Mouse (Mus musculus): ENCODE measurements around the gene Traf4.

The Traf4 gene

DNA sequence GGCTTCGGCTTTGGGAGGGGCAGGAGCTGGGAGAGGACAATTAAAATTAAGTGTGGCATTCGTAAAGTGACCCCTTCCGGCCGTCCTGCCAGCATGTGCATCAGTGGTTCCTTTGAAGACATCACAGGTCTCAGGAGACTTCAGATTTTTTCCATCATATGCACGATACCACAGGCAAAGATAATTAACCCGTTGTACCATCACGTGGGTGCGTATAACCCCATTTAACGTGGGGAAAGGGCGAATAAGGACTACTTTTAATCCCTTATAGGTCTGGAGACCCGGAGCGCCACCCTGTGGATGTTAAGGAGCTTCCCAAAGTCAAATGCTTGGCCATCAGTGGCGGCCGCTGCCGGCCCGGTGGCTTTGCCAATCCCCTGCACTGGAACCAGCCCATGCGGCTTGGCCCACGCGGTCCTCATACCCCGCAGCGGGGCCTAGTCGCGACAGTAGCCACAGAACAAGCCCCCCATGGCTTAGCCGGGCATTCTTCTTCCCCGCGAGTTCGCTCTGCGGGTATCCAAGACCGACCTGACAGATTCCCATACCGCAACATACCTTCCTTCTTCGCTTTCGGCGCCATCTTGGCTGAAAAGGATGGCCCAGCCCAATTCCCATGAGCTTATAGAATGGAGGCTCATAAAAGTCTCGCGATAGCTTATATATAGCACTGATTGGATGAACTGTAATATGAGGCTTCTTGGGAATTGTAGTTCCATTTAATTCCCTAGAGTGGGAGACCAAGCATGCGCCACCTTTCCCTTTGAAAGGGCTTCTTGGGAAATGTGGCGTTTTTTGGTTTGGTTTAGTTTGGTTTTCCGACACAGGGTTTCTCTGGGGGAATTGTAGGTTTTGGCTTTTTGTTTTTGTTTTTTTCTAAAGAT lies 17.8 kb upstream of the Traf4 start, which contains the start of gene Rpl23a:
TSS of gene Rpl23a (minus strand) at position 624 of the 884 bp plus-strand sequence.
- in situ Hi-C loops (cut with MboI, MseI), result loop anchor here (10.0 kb wide), 1 partner anchor 952 kb away; no protein-coding TSS in a partner anchor

DNA sequence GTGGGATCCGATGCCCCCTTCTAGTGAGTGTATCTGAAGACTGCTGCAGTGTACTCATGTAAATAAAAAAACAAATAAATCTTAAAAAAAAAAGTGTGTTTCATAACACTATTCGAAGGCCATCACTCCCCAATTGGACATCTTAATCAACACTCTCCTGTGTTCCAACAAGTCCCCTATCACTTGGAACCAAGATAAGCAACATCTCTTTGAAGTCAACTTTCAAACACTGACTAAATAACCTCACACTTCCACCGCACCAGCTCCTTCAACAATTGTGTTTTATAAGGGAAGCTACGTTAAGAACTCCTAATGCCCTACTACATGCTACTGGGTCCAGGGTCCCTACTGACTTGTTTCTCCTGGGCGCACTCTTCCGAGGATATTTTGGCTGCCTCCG lies 17.1 kb upstream of the Traf4 start:
- in situ Hi-C loops (cut with MboI, MseI), result loop anchor here (10.0 kb wide), 1 partner anchor 952 kb away; no protein-coding TSS in a partner anchor

DNA sequence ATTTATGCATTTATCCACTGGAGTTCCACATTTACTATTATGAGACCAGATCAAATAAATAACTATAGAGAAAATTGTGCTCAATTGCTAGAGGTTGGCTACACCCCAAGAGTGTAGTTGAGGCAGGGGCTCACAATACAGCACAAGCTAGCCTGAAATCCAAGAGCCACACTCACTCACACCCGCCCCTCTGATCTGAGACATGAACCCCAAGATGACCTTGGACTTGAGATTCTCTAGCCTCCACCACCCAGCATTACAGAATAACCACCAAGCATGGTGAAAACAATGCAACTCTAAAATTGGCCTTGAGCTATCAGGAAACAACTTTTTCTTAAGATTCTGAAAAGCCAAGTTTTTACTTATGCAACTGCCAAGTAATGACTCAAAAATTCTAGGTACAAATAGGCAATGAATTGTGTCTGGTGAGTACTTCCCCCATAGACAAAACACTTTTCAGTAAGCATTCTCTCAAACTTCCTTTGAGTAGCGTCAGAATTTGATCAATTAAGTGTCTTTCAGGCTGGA lies 16.5 kb upstream of the Traf4 start:
- in situ Hi-C loops (cut with MboI, MseI), result loop anchor here (10.0 kb wide), 1 partner anchor 953 kb away; no protein-coding TSS in a partner anchor

DNA sequence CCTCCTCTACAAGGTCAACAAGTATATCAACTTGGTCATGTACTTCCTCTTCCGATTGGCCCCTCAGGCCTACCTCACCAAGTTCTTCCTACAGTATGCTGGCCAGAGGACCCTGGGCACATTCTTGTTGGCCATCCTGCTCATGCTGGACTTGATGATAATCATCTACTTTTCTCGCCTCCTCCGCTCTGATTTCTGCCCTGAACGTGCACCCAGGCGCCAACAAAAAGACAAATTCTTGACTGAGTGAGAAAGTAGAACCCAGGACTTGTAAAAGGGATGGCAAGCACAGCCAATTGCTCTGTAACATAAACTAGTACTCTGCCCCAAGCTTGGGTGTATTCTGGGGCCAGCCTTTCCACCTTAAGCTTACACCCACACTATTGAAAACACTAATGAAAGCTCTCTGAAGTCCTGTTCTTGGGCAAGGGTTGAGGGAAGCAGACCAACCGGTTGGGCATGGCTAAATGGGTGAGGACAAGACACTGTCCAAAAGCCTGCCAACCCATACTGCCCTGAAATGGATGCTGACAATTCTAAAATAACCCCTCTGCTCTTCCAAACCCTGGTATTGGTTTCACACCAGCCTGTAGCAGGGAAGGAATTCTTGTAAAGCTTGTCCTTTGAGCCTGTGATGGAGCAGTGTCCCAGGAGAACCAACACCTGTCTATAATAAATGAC lies 14.8 kb upstream of the Traf4 start:
- in situ Hi-C loops (cut with MboI, MseI), result loop anchor here (10.0 kb wide), 1 partner anchor 955 kb away; no protein-coding TSS in a partner anchor

DNA sequence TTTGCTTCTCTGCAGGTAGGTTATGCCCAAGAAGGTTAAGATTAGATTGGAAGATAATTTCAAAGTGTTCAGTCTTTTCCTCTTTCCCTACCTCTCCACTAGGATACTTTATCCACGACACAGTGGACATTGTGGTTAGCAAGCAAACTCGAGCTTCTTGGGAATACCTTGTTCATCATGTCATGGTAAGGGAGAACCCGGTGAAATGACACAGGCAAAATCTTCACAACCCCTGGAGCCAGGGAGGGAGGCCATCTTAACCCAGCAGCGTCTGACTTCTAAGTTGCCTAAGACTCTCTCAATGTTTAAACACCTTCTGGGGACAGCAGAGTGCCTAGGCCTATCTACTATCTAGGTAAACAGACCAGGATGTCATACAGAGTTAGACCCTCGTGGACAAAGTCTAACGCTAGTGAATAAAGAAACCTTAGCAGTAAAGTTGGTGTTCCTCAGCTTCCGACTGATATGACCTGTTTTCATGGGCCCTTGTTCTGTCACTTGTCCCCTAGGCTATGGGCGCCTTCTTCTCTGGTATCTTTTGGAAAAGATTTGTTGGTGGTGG lies 14.1 kb upstream of the Traf4 start:
- in situ Hi-C loops (cut with MboI, MseI), result loop anchor here (5.0 kb wide), 1 partner anchor 63 kb away; no protein-coding TSS in a partner anchor

DNA sequence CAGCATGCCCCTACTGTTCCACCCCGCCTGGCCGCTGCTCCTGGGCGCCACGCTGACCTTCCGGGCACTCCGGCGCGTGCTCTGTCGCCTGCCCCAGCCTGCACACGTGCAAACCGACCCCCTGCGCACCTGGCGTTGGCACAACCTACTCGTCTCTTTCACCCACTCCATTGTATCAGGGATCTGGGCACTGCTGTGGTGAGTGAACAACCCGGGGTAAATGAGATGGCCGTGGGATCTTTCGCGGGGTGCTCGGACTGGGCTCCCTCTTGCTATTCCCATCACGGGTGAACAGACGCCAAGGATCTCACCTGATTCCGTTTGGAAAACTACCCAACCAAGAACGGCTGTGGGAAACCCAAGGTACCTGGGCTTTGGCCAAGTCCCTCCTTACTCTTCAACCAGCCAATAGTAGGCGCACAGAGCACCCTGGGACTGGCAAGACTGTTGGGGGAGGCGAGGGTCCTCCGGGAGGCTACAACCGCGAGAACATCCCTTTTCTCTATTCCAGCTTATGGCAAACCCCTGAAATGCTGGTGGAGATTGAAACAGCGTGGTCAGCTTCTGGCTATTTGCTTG lies 13.6 kb upstream of the Traf4 start:
- in situ Hi-C loops (cut with MboI, MseI), result loop anchor here (5.0 kb wide), 1 partner anchor 63 kb away; no protein-coding TSS in a partner anchor

DNA sequence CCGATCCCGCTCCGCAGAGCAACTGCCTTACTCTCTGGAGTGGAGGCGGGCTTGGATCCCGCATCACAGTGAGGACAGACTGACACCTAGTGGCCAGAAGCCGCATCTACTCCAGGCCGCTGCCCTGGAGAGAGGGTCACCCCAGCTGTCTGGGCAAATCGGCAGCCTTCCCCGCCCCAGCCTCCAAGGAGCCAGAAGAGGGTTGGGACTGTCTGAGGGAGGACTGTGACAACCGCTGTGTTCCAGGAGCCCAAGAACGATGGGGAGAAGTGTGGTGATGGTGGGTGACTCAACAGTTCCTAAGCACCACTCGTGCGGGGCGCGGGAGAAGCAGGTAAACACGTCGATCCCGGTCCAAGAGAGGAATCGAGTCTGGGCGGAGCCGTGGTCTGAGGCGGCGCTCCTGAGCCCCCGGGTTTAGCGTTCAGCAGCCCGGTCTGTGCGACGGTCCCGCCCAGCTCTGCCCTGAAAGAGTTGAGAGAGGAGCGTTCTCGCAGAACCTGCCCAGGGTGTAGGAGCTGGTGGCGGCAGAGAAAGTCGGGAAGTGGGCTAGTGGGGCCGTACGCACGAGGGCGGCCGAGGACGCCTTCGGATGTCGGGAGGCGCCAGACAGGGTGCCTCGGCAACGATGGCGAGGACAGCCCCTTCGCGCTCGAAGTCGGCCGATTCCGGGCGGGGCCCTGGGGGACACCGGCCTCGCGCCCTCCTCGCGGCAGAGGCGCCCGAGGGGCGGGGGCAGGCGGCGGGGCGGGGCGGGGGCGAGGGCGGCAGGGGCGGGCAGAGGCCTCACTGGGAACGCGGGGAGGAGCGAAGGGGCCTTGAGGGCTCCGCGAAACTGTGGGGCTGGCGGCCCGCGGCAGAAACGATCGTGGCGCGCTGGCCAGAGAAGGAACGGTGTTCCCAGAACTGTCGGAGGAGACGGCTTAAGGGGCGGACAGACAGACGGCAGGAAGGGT lies 12.8 kb upstream of the Traf4 start:
- in situ Hi-C loops (cut with MboI, MseI), result loop anchor here (5.0 kb wide), 1 partner anchor 64 kb away; no protein-coding TSS in a partner anchor

DNA sequence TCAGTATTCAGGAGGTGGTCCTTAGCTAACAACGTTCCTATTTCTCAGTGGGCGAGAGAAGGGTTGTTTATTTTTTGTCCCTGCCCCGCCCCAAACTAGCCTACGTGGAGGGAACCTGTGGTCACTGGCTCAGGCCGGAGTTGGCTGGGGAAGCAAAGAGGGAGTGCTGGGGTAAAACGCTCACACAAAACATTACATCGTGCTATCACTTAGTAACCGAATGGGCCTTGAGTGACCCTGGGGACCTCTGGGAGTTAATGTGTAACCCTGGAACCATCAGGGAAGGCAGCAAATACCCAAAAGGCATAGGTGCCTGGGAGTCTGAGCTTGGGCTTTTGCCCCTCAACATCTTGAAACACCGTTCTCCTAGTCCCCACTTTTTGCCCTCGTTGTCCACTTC lies 12.0 kb upstream of the Traf4 start:
- in situ Hi-C loops (cut with MboI, MseI), result loop anchor here (5.0 kb wide), 1 partner anchor 65 kb away; no protein-coding TSS in a partner anchor

DNA sequence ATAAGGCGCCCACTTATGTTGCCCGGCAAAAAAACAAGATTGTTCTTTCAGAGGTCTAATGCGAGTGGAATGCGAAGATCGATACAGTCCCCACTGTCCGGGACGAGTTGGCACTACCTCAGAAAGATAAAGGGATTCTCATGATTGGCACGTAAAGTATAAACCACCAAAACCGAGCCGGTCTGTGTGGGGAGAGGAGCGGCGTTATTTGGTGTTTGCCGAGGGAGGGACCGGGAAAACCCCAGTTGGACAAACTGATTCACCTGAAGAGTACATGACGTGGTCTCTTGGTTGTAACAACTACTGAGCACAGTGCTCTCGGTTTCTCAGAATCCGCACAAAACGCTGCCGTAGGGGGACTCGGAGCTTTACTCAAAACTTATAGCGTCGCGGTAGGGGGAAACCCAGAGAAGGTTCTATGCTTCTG lies 11.5 kb upstream of the Traf4 start:
- in situ Hi-C loops (cut with MboI, MseI), result loop anchor here (5.0 kb wide), 1 partner anchor 65 kb away; no protein-coding TSS in a partner anchor

DNA sequence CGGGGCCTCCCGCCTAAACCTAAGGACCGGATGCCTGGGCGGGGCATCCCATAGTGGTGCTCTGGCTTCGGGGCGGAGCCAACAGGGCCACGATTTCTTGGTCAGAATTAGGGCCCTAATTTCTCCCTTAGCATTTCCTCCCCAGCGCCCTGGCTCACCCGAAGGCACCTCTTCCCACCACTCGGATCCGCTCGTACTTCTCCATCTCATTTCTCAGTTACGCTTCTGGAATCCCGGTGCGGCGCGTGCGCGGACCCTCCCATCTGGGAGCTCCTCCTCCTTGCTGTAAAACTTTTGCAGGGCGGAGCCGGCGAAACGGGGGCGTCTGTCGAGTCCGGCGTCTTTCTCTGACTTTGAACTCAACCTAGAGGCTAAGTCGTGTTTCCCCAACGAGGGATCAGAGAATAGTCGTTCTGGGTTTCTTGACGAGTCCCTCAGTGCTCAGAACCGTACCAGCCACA lies 11.0 kb upstream of the Traf4 start, which contains the start of the genes Nek8 and Tlcd1:
TSS of gene Nek8 (minus strand) at position 274 of the 461 bp plus-strand sequence.
TSS of gene Tlcd1 (plus strand) at position 310 of the 461 bp plus-strand sequence.
- in situ Hi-C loops (cut with MboI, MseI), result loop anchor here (5.0 kb wide), 1 partner anchor 66 kb away; no protein-coding TSS in a partner anchor

DNA sequence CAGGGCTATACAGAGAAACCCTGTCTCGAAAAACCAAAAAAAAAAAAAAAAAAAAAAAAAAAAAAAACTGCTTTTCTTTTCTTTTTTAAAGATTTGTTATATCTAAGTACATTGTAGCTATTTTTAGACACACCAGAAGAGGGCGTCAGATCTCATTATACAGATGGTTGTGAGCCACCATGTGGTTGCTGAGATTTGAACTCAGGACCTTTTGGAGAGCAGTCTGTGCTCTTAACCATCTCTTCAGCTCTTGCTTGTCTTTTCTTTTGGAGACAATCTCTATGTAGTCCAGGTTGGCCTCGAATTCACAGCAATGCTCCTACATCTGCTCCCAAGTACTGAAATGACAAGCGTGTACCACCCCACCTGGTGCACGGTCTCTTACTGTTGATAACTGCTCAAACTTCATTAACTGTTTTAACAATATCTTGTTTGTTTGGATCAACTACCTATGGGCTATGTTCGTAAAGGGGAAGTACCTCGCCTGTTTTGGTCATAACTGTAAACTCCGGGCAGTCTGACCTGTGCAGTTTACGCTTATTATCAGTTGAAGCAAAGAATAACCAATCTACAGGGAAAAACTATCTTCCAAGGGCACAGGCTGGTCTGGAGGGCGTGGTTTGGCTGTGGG lies 10.5 kb upstream of the Traf4 start:
- in situ Hi-C loops (cut with MboI, MseI), result loop anchor here (5.0 kb wide), 1 partner anchor 66 kb away; no protein-coding TSS in a partner anchor

DNA sequence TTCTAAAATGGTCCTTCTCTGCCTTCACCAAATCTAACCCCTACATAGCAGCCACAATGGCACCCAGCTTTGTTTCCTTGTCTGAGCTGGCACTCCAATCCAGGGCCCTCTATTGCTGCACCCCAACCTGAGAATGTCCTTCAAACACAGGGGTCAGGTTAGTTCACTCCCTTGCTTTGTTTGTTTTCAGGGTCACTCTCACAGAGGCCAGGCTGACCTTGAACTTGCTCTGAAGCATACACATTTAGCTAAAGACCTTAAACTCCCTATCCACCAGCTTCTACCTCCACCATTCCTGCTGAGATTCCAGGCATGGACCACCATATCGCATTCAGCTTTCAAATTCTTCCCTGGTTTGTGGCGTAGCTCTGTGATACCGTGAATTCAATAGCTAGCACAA lies 9.1 kb upstream of the Traf4 start:
- in situ Hi-C loops (cut with MboI, MseI), result no loop called here

DNA sequence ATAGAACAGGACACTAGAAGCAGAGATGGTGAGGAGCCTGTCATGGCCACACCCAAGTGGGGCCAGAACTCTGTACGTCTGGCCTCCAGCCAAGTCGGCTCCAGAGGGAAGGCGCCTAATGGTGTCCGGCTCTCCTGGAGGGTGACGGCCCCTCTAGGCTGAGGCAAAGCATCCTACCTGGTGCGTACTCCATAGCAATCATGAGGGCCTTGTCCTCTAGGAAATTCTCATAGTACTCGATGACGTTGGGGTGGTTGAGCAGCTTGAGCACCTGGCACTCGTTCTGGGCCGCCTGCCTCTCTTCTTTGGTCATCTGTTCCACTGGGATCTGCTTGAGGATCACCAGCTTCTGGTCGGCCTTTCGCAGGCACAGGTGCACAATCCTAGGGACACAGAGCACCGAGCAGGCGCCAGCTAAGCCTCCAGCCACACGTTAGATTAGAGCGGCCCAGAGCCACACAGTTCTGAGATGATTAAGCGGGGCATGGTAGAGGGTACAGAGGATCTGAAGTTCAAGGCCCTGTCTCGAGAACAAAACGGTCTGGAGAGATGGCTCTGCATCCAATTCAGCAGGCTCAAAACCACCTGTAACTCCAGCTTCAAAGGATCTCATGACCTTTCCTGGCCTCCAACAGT lies 7.5 kb upstream of the Traf4 start:
- in situ Hi-C loops (cut with MboI, MseI), result no loop called here

DNA sequence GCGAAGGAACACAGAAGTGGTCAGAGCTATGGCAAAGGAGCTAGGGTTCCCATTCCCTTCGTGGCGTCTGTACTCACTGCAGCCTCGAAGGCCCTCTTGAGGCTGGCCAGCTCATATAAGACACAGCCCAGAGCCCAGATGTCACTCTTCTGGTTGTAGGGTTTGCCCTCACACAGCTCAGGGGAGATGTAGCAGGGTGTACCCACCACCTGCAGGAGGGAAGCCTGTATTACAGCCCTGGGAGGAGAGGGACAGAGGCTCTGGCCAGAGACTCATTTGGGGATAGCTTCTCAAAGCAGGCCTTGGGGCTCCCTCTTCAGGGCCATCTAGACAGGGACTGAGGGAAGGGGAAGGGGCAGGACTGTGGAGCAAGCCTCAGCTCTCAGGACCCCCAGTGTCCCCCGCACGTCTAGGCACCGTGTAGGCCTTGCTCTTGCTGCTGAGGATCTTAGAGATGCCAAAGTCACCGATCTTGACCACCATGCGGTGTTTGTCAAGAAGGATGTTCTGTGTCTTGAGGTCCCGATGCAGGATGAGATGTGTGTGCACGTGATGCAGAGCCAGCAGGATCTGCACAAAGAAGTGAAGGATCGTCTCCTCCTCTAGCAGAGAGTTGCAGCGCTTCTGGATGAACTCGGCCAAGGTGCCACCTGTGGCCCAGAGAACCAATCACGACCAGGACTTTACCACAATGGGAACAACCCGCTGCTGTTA lies 6.8 kb upstream of the Traf4 start:
- in situ Hi-C loops (cut with MboI, MseI), result no loop called here

DNA sequence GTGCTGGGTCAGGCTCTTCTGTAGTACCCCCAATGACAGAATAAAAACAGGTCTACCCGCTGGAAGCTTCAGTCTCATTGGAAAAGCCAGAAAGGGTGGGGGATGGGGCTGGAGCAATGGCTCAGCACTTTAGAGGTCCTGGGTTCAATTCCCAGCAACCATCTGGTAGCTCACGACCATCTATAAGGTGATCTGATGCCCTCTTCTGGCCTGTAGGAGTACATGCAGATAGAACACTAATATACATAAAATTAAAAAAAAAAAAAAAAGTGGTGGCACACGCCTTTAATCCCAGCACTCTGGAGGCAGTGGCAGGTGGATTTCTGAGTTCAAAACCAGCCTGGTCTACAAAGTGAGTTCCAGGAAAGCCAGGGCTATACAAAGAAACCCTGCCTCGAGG lies 5.9 kb upstream of the Traf4 start:
- in situ Hi-C loops (cut with MboI, MseI), result no loop called here

DNA sequence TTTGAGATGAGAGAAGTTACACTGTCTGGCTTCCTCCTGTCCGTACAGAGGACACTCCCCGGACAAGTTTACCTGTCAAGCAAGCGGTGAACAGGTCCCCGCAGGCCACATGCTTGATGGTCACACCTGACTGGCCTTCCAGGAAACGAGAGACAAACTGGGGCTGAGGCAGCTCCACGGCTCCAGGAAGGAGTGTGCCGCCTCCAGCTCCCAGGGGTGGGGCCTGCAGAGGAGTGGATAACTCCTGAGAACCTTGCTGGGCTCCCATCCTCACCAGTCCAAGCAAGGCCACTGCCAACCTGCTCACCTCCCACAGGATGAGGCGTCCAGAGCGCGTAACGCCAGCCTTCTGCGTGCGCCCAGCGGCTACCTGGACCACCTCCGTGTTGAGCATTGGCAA lies 4.9 kb upstream of the Traf4 start:
- in situ Hi-C loops (cut with MboI, MseI), result no loop called here

DNA sequence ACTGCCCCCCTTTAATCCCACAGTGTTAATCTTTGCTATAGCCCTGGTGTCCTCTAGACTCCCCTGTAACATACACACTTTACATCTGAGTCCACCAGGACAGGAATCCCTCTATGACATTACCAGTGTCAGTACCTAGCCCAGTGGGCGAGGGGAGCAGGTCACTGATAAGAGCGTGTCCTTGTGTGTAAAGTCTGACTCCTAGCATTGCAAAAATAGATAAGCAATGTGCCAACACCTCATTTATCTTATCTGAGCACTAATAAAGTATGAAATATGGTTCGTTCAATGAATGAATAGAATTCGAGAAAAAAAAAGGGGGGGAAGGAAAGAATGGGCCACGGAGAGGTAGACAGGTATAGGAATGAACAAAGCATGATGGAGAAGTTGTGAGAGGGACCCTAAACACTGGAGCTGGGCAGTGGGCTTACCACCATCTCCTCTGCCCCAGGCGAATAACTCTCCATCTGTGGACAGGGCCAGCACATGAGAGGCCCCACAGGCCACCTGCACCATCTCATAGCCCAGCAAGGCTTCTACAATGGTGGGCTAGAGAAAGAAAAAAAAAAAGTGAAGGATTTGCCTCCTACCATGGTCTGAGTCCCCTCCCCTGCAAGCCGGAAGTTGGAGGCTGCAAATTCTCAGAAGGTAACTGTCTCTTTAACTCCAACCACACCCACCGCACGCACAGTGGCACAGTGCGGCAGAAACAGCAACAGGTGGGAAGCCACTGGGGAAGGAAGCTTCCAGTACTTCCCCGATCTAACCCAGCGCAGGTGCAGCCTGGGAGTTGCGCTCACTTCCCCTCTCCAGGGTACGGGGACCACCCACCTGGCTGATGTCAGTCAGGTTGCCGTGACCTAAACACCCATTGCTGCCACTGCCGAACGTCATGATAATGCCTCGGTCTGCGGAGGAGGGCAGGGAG lies 3.4 kb upstream of the Traf4 start:
- in situ Hi-C loops (cut with MboI, MseI), result no loop called here
